Mouse (Mus musculus): ENCODE measurements around the gene Neu2. TPM values are rescaled to one million over a fixed set of nuclear protein-coding genes. Genes with fewer than 3 reads are reported as not detected.

Neu2 gene
- polyA plus RNA-seq, 1 experiment from 2014 or later = not detected

GRCm38 (mm10) chr1:87508591-87509560, 813 bp upstream of the Neu2 start:
- Histone ChIP-seq H3K27me3 (ENCODE audit: insufficient read depth, poor library complexity, severe bottlenecking) (peaks cover 57% of the 10 kb centered on the region), H3K4me1 (replicated peaks) (peaks cover 25% of the 10 kb centered on the region), H3K4me3 (peak overlapping the region; percentile 84), H3K27ac (no peak overlapping the region), H3K36me3 (no peaks in the 10 kb centered on the region), H3K9me3 (no peaks in the 10 kb centered on the region)
- DNase-seq (ENCODE audit: low spot score) = peak; percentile 39
- WGBS = 22% methylated on average over 26 of the region's 26 CpGs

DNA sequence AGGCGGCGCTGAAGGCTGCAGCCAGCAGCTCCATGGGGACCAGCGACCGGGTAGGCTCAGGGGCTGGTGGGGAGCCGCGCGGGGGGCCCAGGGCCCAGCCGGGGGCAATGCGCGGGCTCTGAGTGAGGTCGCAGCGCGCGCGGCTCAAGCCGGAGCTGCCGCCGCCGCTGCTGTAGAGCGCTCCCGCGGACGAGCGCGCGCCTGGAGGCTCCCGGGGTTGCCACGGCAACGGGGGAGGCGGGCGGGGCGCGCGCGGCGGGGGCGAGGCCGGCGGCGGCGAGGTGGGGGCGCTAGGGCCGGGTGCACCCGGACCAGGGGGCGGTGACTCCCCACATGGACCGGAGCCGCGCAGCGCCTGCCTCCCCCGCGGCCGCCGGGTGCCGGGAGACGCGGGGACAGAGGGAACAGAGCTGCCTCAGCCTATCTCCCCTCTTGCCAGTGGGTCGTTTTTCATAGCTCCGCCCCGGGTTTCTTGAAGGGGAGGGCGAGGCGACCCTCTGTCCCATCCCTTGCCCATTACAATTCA, 540 bp downstream of the Neu2 start:
- H3K9me3 ChIP-seq = no peaks in the 10 kb centered on the region
- peaks cover 17% of the 10 kb centered on the region for H3K4me1 ChIP-seq (replicated peaks)
- DNase-seq (ENCODE audit: low spot score) = peak; percentile 58
- WGBS = under 1% methylated on average over 59 of the region's 61 CpGs
- peak overlapping the region; percentile 84 for H3K27ac ChIP-seq
- H3K36me3 ChIP-seq = no peaks in the 10 kb centered on the region
- H3K4me3 ChIP-seq = peak overlapping the region; percentile 84
- H3K27me3 ChIP-seq (ENCODE audit: insufficient read depth, poor library complexity, severe bottlenecking) = peaks cover 57% of the 10 kb centered on the region

GRCm38 (mm10) chr1:87510845-87511244, 1.2 kb downstream of the Neu2 start:
- Histone ChIP-seq H3K36me3 (no peaks in the 10 kb centered on the region), H3K4me1 (replicated peaks) (peaks cover 17% of the 10 kb centered on the region), H3K4me3 (peak overlapping the region; percentile 84), H3K27me3 (ENCODE audit: insufficient read depth, poor library complexity, severe bottlenecking) (peaks cover 57% of the 10 kb centered on the region), H3K9me3 (no peaks in the 10 kb centered on the region), H3K27ac (no peak overlapping the region)
- DNase-seq (ENCODE audit: low spot score) = no peak
- WGBS = 25% methylated on average over 5 of the region's 5 CpGs

GRCm38 (mm10) chr1:87520467-87520866, 10.8 kb downstream of the Neu2 start:
- no peaks in the 10 kb centered on the region for H3K9me3 ChIP-seq
- no peak overlapping the region for H3K27ac ChIP-seq
- no peak overlapping the region for H3K4me3 ChIP-seq
- H3K36me3 ChIP-seq = no peaks in the 10 kb centered on the region
- H3K27me3 ChIP-seq (ENCODE audit: insufficient read depth, poor library complexity, severe bottlenecking) = no peaks in the 10 kb centered on the region
- no peak for DNase-seq (ENCODE audit: low spot score)
- peaks cover 10% of the 10 kb centered on the region for H3K4me1 ChIP-seq (replicated peaks)

DNA sequence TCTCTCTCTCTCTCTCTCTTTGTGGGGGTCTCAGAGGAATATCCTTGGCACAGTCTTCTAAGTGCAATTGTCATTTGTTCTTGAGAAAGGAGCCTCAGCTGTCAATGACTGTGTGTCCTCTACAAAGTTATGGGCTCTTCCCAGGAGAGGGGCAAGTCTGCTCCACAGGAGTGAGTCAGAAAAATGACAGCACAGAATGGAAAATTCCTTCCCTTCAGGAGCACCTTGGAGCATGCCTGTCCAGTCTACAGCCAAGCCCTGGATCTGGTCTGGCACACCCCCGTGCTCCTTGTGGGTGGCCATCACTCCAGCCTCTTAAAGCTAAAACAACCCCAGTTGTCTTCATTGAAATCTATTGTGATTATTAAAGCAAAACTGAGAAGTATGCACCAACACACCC, 11.8 kb downstream of the Neu2 start:
- Histone ChIP-seq H3K27ac (no peak overlapping the region), H3K9me3 (no peaks in the 10 kb centered on the region), H3K4me3 (no peak overlapping the region), H3K27me3 (ENCODE audit: insufficient read depth, poor library complexity, severe bottlenecking) (no peaks in the 10 kb centered on the region), H3K4me1 (replicated peaks) (peaks cover 10% of the 10 kb centered on the region), H3K36me3 (no peaks in the 10 kb centered on the region)
- no peak for DNase-seq (ENCODE audit: low spot score)
- WGBS = 51% methylated on average over 1 of the region's 1 CpGs

GRCm38 (mm10) chr1:87525041-87525440, 15.4 kb downstream of the Neu2 start:
- Histone ChIP-seq H3K27me3 (ENCODE audit: insufficient read depth, poor library complexity, severe bottlenecking) (no peaks in the 10 kb centered on the region), H3K4me1 (replicated peaks) (peaks cover 7% of the 10 kb centered on the region; the same call in 1 of the 2 replicates), H3K36me3 (no peaks in the 10 kb centered on the region), H3K4me3 (no peak overlapping the region), H3K27ac (no peak overlapping the region), H3K9me3 (no peaks in the 10 kb centered on the region)
- no peak for DNase-seq (ENCODE audit: low spot score)
- 92% methylated on average over 7 of the region's 7 CpGs for WGBS

DNA sequence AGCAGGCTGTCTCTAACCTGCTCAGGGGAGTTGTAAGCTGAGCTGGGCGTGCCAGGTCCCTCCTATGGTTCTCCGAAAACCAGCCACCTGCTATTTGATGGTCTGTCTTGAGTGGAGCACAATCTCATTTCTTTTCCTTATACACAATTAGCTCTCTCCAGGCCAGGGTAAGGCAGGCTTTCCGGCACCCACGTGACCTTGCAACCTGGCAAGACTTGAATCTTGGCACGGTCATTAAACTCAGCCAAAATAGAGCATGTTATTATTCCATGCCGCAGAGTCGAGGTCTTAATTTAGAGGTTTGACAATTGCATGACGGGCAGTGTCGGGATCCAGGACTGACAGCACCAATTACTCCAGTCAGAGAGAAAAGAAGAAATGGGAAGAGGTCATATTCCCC, 17.5 kb downstream of the Neu2 start:
- Histone ChIP-seq H3K9me3 (no peaks in the 10 kb centered on the region), H3K36me3 (no peaks in the 10 kb centered on the region), H3K4me3 (no peak overlapping the region), H3K4me1 (replicated peaks) (no peaks in the 10 kb centered on the region), H3K27me3 (ENCODE audit: insufficient read depth, poor library complexity, severe bottlenecking) (no peaks in the 10 kb centered on the region), H3K27ac (no peak overlapping the region)
- 77% methylated on average over 9 of the region's 9 CpGs for WGBS
- no peak for DNase-seq (ENCODE audit: low spot score)

DNA sequence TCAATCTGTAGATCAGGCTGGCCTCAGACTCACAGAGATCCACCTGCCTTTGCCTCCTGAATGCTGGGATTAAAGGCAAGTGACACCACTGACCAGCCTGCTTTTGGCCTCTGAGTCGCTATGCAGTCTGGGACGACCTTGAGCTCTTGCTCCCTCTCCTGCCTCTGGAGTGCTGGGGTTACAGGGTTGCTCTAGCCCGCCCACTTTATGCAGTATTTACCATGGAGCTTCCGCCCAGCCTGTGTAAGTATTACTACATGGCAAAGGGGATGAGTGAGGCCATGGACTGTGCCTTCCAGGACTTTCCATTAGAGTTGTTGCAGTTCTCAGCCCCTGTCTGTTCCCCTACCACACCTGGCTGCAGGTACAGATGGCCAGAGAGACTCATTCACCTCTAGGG, 22.7 kb downstream of the Neu2 start:
- Histone ChIP-seq H3K27me3 (ENCODE audit: insufficient read depth, poor library complexity, severe bottlenecking) (no peaks in the 10 kb centered on the region), H3K4me3 (no peak overlapping the region), H3K9me3 (no peaks in the 10 kb centered on the region), H3K27ac (no peak overlapping the region), H3K4me1 (replicated peaks) (no peaks in the 10 kb centered on the region), H3K36me3 (no peaks in the 10 kb centered on the region)
- WGBS = 73% methylated on average over 4 of the region's 4 CpGs
- no peak for DNase-seq (ENCODE audit: low spot score)

DNA sequence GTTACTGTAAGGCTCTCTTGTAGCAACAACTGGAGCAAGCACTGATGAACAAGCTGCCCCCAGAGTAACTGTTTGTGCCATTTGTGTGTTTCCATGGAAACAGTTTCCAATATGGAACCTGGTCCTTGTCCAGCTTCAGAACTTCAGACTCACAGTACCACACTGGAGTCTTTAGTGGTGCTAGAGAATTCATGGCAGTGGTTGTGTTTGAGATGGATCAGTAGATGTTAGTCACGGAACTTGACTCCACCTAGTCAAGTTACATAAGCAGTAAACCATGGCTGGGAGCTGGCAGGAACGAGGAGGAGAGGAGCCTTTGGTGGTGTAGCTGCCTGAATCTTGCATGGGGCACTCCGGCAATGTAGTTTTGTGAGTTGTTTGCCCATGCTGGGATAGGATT, 24.4 kb downstream of the Neu2 start:
- Histone ChIP-seq H3K36me3 (no peaks in the 10 kb centered on the region), H3K4me3 (no peak overlapping the region), H3K4me1 (replicated peaks) (no peaks in the 10 kb centered on the region), H3K27me3 (ENCODE audit: insufficient read depth, poor library complexity, severe bottlenecking) (no peaks in the 10 kb centered on the region), H3K27ac (no peak overlapping the region), H3K9me3 (no peaks in the 10 kb centered on the region)
- 84% methylated on average over 3 of the region's 3 CpGs for WGBS
- DNase-seq (ENCODE audit: low spot score) = no peak

- no peak overlapping the region for H3K4me3 ChIP-seq
- H3K27me3 ChIP-seq (ENCODE audit: insufficient read depth, poor library complexity, severe bottlenecking) = no peaks in the 10 kb centered on the region
- WGBS = 94% methylated on average over 1 of the region's 1 CpGs
- no peak overlapping the region for H3K27ac ChIP-seq
- H3K4me1 ChIP-seq (replicated peaks) = no peaks in the 10 kb centered on the region
- DNase-seq (ENCODE audit: low spot score) = no peak
- H3K9me3 ChIP-seq = no peaks in the 10 kb centered on the region
- H3K36me3 ChIP-seq = no peaks in the 10 kb centered on the region
Measured at GRCm38 (mm10) chr1:87537008-87537407, 27.3 kb downstream of the Neu2 start.

DNA sequence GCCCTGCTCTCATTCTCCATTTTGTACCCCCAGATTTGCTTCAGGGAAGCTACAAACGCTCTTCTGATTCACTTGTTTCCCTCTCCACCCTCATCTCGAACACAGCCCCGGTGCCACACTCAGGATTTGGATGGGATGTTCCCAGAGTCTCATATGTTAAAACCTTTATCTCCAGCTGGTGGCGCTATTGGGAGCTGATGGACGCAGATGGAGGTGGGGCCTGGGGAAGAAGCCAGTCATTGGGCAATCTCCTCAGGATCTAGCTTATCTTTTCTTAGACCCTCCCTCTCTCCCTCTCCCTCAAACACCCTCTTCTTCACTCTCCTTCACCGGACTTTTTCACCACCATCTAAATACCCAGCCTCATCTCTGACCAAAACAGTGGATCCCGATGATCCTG, 31.9 kb downstream of the Neu2 start:
- WGBS = 36% methylated on average over 7 of the region's 7 CpGs
- Histone ChIP-seq H3K4me1 (replicated peaks) (peaks cover 11% of the 10 kb centered on the region), H3K9me3 (no peaks in the 10 kb centered on the region), H3K36me3 (no peaks in the 10 kb centered on the region), H3K27me3 (ENCODE audit: insufficient read depth, poor library complexity, severe bottlenecking) (no peaks in the 10 kb centered on the region), H3K4me3 (no peak overlapping the region), H3K27ac (no peak overlapping the region)
- DNase-seq (ENCODE audit: low spot score) = peak; percentile 20

DNA sequence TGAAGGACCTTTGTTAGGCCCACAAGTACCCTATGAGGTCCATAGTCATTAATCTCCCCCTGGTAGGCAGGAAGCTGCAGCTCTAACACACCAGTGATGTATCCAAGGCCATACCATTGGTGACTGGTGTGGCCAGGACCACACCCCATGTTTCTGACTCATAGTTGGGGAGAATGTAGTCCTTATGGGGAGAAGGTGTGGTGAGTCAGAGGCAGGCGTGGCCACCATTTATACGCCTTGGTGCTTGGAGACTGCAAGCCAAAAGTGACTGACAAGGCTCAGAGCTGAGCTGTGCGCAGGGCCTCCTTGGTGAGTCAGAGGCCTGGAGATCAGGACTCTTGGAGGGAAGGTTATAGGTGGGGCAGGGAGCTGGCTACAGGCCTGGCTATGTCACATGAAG, 41.3 kb downstream of the Neu2 start:
- no peak for DNase-seq (ENCODE audit: low spot score)
- 93% methylated on average over 3 of the region's 3 CpGs for WGBS

GRCm38 (mm10) chr1:87553586-87553985, 43.9 kb downstream of the Neu2 start:
- WGBS = 85% methylated on average over 1 of the region's 1 CpGs
- H3K36me3 ChIP-seq = no peaks in the 10 kb centered on the region
- no peaks in the 10 kb centered on the region for H3K9me3 ChIP-seq
- H3K4me1 ChIP-seq (replicated peaks) = peaks cover 5% of the 10 kb centered on the region
- no peak overlapping the region for H3K4me3 ChIP-seq
- DNase-seq (ENCODE audit: low spot score) = no peak
- H3K27me3 ChIP-seq (ENCODE audit: insufficient read depth, poor library complexity, severe bottlenecking) = no peaks in the 10 kb centered on the region
- H3K27ac ChIP-seq = no peak overlapping the region

More for the DNA sequence above, 41.3 kb downstream of the Neu2 start:
- H3K36me3 ChIP-seq = no peaks in the 10 kb centered on the region
- H3K27me3 ChIP-seq (ENCODE audit: insufficient read depth, poor library complexity, severe bottlenecking) = no peaks in the 10 kb centered on the region
- no peak overlapping the region for H3K4me3 ChIP-seq
- H3K27ac ChIP-seq = peak overlapping the region; percentile 9; the same call in 1 of the 2 replicates
- H3K9me3 ChIP-seq = no peaks in the 10 kb centered on the region
- peaks cover 12% of the 10 kb centered on the region for H3K4me1 ChIP-seq (replicated peaks)

All from hindbrain, embryonic 10.5 days (tissue).